Mouse (Mus musculus) stomach, postnatal 0 days (tissue): Measurements from ENCODE around the gene Tmem190. TPM values are rescaled to one million over a fixed set of nuclear protein-coding genes. Genes with fewer than 3 reads are reported as not detected.

Experiments
- ATAC-seq: fragments of 200-750 bp; cut with Nextera tagmentation; 2 replicates; pipeline ENCODE4 v1.8.0; 2017; ENCODE audit not compliant: low FRiP score, low TSS enrichment
- DNase-seq: peaks from one replicate; pipeline ENCODE4 v3.0.0-alpha.2; 2016; ENCODE audit warnings: low spot score
- H3K27ac ChIP-seq: fragments of 300-500 bp; sonication (generic); replicated peaks from 2 replicates; pipeline ENCODE4 v1.5.1; 2014; ENCODE audit warnings: mild to moderate bottlenecking, control low read depth
- H3K27me3 ChIP-seq: fragments of 300-500 bp; sonication (generic); 2 replicates; pipeline ENCODE4 v1.6.1; 2014; ENCODE audit warnings: low read length; ENCODE audit not compliant: control insufficient read depth, insufficient read depth
- H3K36me3 ChIP-seq: fragments of 300-500 bp; sonication (generic); 2 replicates; pipeline ENCODE4 v1.6.1; 2014; ENCODE audit warnings: low read length, mixed read lengths; ENCODE audit not compliant: control insufficient read depth, insufficient read depth
- H3K4me1 ChIP-seq: fragments of 300-500 bp; sonication (generic); replicated peaks from 2 replicates; pipeline ENCODE4 v1.6.1; 2014; ENCODE audit warnings: antibody characterized with exemption; ENCODE audit not compliant: control insufficient read depth, insufficient read depth
- H3K4me2 ChIP-seq: fragments of 300-500 bp; sonication (generic); replicated peaks from 2 replicates; pipeline ENCODE4 v1.6.1; 2014; ENCODE audit warnings: low read depth, mild to moderate bottlenecking, control low read depth, moderate library complexity
- H3K4me3 ChIP-seq: fragments of 300-500 bp; sonication (generic); 2 replicates; pipeline ENCODE4 v1.5.1; 2014; ENCODE audit warnings: low read depth, low read length, control low read depth
- H3K9ac ChIP-seq: fragments of 300-500 bp; sonication (generic); 2 replicates; pipeline ENCODE4 v1.6.1; 2014; ENCODE audit warnings: mild to moderate bottlenecking, low read length, control low read depth, mixed read lengths
- H3K9me3 ChIP-seq: fragments of 300-500 bp; sonication (generic); 2 replicates; pipeline ENCODE4 v1.6.1; 2016; ENCODE audit warnings: low read length; ENCODE audit not compliant: control insufficient read depth
- CTCF ChIP-seq: IDR thresholded peaks from 2 replicates; pipeline ENCODE4 v1.5.1; 2016; ENCODE audit warnings: antibody characterized with exemption, low read depth, mild to moderate bottlenecking, moderate library complexity
- EP300 ChIP-seq: optimal IDR thresholded peaks from 2 replicates; pipeline ENCODE3; 2016; ENCODE audit warnings: antibody characterized with exemption
- WGBS: fragments of 180-500 bp; shearing (Covaris S2); extraction: QIAGEN DNeasy Blood & Tissue Kit; methylation state at CpG from one replicate; pipeline ENCODE4 v1.1.7; 2014; 5-methylcytosine and 5-hydroxymethylcytosine counted together
- polyA plus RNA-seq: library from polyadenylated mRNA; unstranded; fragments of >200 nt; fragmentation: Nextera tagmentation; extraction: Ambion mirVana; gene quantifications from 2 replicates; pipeline ENCODE4 v1.2.1, GENCODE M21; 2015

The Tmem190 gene
- polyA plus RNA-seq, 1 experiment from 2014 or later, result 0.80 TPM

GRCm38 (mm10) chr7:4746326-4746980, 36.3 kb upstream of the Tmem190 start:
- Histone ChIP-seq H3K4me1 (no peaks in the 10 kb centered on the region), H3K4me2 (no peak overlapping the region), H3K36me3 (peaks cover 11% of the 10 kb centered on the region; the same call in 1 of the 2 replicates), H3K4me3 (no peak overlapping the region), H3K9me3 (no peaks in the 10 kb centered on the region), H3K27me3 (no peaks in the 10 kb centered on the region), H3K9ac (no peak overlapping the region), H3K27ac (no peak overlapping the region)
- ATAC-seq (no peak), DNase-seq (no peak)
- 86% methylated on average over 22 of the region's 22 CpGs for WGBS
- TF ChIP-seq CTCF (no peak), EP300 (no peak)

- TF ChIP-seq CTCF (no peak), EP300 (no peak)
- peaks cover 5% of the 10 kb centered on the region for H3K4me1 ChIP-seq
- H3K4me2 ChIP-seq, result no peak overlapping the region
- no peak overlapping the region for H3K27ac ChIP-seq
- 64% methylated on average over 9 of the region's 9 CpGs for WGBS
- DNase-seq (no peak), ATAC-seq (no peak; the same call in 1 of the 2 replicates)
- H3K27me3 ChIP-seq, result no peaks in the 10 kb centered on the region
- no peak overlapping the region for H3K9ac ChIP-seq
- H3K9me3 ChIP-seq, result no peaks in the 10 kb centered on the region
- H3K4me3 ChIP-seq, result no peak overlapping the region
- peaks cover 11% of the 10 kb centered on the region; the same call in 1 of the 2 replicates for H3K36me3 ChIP-seq
Observed at GRCm38 (mm10) chr7:4747156-4747899, 35.4 kb upstream of the Tmem190 start.

- H3K27ac ChIP-seq, result no peak overlapping the region
- H3K27me3 ChIP-seq, result no peaks in the 10 kb centered on the region
- H3K9me3 ChIP-seq, result no peaks in the 10 kb centered on the region
- H3K4me2 ChIP-seq, result no peak overlapping the region
- no peak overlapping the region for H3K4me3 ChIP-seq
- H3K4me1 ChIP-seq, result peaks cover 5% of the 10 kb centered on the region
- TF ChIP-seq CTCF (no peak), EP300 (no peak)
- no peak for ATAC-seq
- 74% methylated on average over 4 of the region's 4 CpGs for WGBS
- DNase-seq, result no peak
- H3K9ac ChIP-seq, result no peak overlapping the region
- peaks cover 11% of the 10 kb centered on the region; the same call in 1 of the 2 replicates for H3K36me3 ChIP-seq
Observed at GRCm38 (mm10) chr7:4748321-4748720, 34.4 kb upstream of the Tmem190 start.

GRCm38 (mm10) chr7:4749169-4749568, 33.6 kb upstream of the Tmem190 start:
- Histone ChIP-seq H3K27ac (no peak overlapping the region), H3K27me3 (no peaks in the 10 kb centered on the region), H3K4me2 (no peak overlapping the region), H3K36me3 (peaks cover 11% of the 10 kb centered on the region; the same call in 1 of the 2 replicates), H3K4me3 (no peak overlapping the region), H3K9me3 (no peaks in the 10 kb centered on the region), H3K4me1 (peaks cover 5% of the 10 kb centered on the region), H3K9ac (no peak overlapping the region)
- no peak for DNase-seq
- TF ChIP-seq EP300 (no peak), CTCF (no peak)
- no peak for ATAC-seq
- 83% methylated on average over 2 of the region's 2 CpGs for WGBS

- H3K27me3 ChIP-seq, result no peaks in the 10 kb centered on the region
- ATAC-seq, result peak; percentile 84
- peak overlapping the region; percentile 65 for H3K4me2 ChIP-seq
- peak; percentile 78 for DNase-seq
- H3K4me1 ChIP-seq, result peaks cover 5% of the 10 kb centered on the region
- no peaks in the 10 kb centered on the region for H3K9me3 ChIP-seq
- 2% methylated on average over 30 of the region's 30 CpGs for WGBS
- peak overlapping the region; percentile 65; the same call in 1 of the 2 replicates for H3K27ac ChIP-seq
- H3K36me3 ChIP-seq, result no peaks in the 10 kb centered on the region
- peak overlapping the region; percentile 43 for H3K4me3 ChIP-seq
- H3K9ac ChIP-seq, result peak overlapping the region; percentile 54
- TF ChIP-seq EP300, result no peak
Observed at GRCm38 (mm10) chr7:4751971-4752820, 30.5 kb upstream of the Tmem190 start.
